Mouse (Mus musculus) heart, adult 11 months (tissue): Measurements from ENCODE around the gene Cdk14.

ENCODE experiments used
- DNase-seq: peaks from one replicate; pipeline ENCODE4 v3.0.0; 2022

Gene Cdk14

GRCm38 (mm10) chr5:4834819-4835480, 585.2 kb downstream of the Cdk14 start:
- peak; percentile 93 for DNase-seq

- DNase-seq = no peak
Measured at GRCm38 (mm10) chr5:4833940-4834339, 586.2 kb downstream of the Cdk14 start.

- no peak for DNase-seq
Measured at GRCm38 (mm10) chr5:4826886-4827285, 593.2 kb downstream of the Cdk14 start.

- peak; percentile 92 for DNase-seq
Measured at GRCm38 (mm10) chr5:4825951-4826350, 594.2 kb downstream of the Cdk14 start.

GRCm38 (mm10) chr5:4825076-4825475, 595.0 kb downstream of the Cdk14 start:
- peak; percentile 72 for DNase-seq

- DNase-seq = peak; percentile 30
Measured at GRCm38 (mm10) chr5:4824171-4824570, 595.9 kb downstream of the Cdk14 start.

- DNase-seq = peak; percentile 67
Measured at GRCm38 (mm10) chr5:4822041-4822440, 598.1 kb downstream of the Cdk14 start.

- DNase-seq = peak; percentile 72
Measured at GRCm38 (mm10) chr5:4821368-4821771, 598.7 kb downstream of the Cdk14 start.

- DNase-seq = peak; percentile 61
Measured at GRCm38 (mm10) chr5:4816981-4817380, 603.1 kb downstream of the Cdk14 start.

- peak; percentile 44 for DNase-seq
Measured at GRCm38 (mm10) chr5:4814465-4815204, 605.5 kb downstream of the Cdk14 start.

GRCm38 (mm10) chr5:4813357-4813756, 606.8 kb downstream of the Cdk14 start:
- DNase-seq = peak; percentile 15

- DNase-seq = peak; percentile 74
Measured at GRCm38 (mm10) chr5:4812036-4812729, 607.9 kb downstream of the Cdk14 start.

- peak; percentile 68 for DNase-seq
Measured at GRCm38 (mm10) chr5:4805228-4805627, 614.9 kb downstream of the Cdk14 start.

GRCm38 (mm10) chr5:4803708-4804107, 616.4 kb downstream of the Cdk14 start:
- DNase-seq = no peak

- peak; percentile 67 for DNase-seq
Measured at GRCm38 (mm10) chr5:4801971-4802370, 618.1 kb downstream of the Cdk14 start.

GRCm38 (mm10) chr5:4801096-4801850, 618.8 kb downstream of the Cdk14 start:
- peak; percentile 55 for DNase-seq

- no peak for DNase-seq
Measured at GRCm38 (mm10) chr5:4791219-4791618, 628.9 kb downstream of the Cdk14 start.

- peak; percentile 57 for DNase-seq
Measured at GRCm38 (mm10) chr5:4790265-4790664, 629.8 kb downstream of the Cdk14 start.

GRCm38 (mm10) chr5:4788484-4788883, 631.6 kb downstream of the Cdk14 start:
- DNase-seq = no peak

GRCm38 (mm10) chr5:4786816-4787215, 633.3 kb downstream of the Cdk14 start:
- no peak for DNase-seq

GRCm38 (mm10) chr5:4778274-4778673, 641.8 kb downstream of the Cdk14 start:
- DNase-seq = no peak

- peak; percentile 54 for DNase-seq
Measured at GRCm38 (mm10) chr5:4776495-4776894, 643.6 kb downstream of the Cdk14 start.
